Comparison of ENCODE assay signal across 8 mouse cellular contexts in the genomic region with DNA sequence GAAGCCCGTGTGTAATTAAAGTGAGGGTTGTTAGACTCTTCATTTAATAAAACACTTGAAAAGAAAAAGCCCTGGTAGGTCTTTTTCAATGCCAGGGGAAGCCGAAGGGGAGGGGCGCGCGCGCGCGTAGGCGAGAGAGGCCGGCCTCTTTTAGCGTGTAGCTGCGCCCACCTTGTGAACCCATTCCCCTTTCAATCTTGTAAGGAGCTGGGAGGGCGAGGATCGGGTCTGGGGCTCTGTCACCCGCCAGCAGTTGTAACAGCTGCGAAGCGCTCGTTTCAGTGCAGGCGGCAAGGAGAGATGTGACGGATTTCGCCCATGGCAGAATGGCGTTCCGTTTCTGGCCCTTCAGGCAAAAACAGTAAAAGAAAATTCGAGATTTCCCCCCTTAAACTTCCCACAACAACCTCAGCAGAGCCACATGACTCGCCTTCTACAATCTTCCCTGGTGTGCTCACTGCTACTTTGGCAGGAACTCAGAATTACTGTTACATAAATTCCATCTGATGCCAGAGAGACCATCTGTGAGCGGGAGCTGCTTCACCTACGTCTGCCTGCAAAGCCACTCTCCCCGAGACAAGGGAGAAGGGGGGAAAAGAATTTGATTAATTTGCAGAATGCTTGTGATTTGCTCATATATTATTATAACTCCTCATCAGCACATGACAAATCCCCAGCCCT.
A peak's percentile ranks its signal among the peaks of the same experiment; 100 is the strongest.
DNase-seq lines count a peak whose midpoint lies in the region; ATAC-seq and TF ChIP-seq lines count a peak whose summit lies in the region.

No protein-coding gene starts in this region.

- H3K27ac ChIP-seq in cortical plate, adult 2 months (ENCODE audit: insufficient read depth, low read length): peak overlapping the region; percentile 83
- H3K27ac ChIP-seq in heart, embryonic 11.5 days (ENCODE audit: low read depth, low read length): no peak overlapping the region
- H3K27ac ChIP-seq in left cerebral cortex, adult 2 months: peak overlapping the region; percentile 96
- no peak overlapping the region for H3K27ac ChIP-seq in thymus, adult 2 months (ENCODE audit: control insufficient read depth, insufficient read depth, low read length)

- intact Hi-C loops in left cerebral cortex, adult 2 months (cut with DNase I): loop anchor here (1.0 to 5.0 kb wide), 5 partner anchors 422 to 1276 kb away; a partner anchor contains a TSS

- peak overlapping the region; percentile 16 for H3K4me3 ChIP-seq in cortical plate, adult 2 months (ENCODE audit: insufficient read depth, low read length)
- H3K4me3 ChIP-seq in heart, embryonic 11.5 days (ENCODE audit: low read depth, low read length): peak overlapping the region; percentile 34
- peak overlapping the region; percentile 37 for H3K4me3 ChIP-seq in left cerebral cortex, adult 2 months
- no peak overlapping the region for H3K4me3 ChIP-seq in thymus, adult 2 months (ENCODE audit: control insufficient read depth, insufficient read depth, low read length)

- peak; percentile 43; the same call in 1 of the 2 replicates for TF ChIP-seq POLR2A in cortical plate, adult 2 months (IDR thresholded peaks at IDR 0.05; ENCODE audit: extremely low read depth, insufficient read depth, low read length)
- no peak for TF ChIP-seq POLR2A in thymus, adult 2 months (IDR thresholded peaks at IDR 0.05; ENCODE audit: control insufficient read depth, extremely low read depth, insufficient read depth, low read length, poor library complexity)

- peak overlapping the region; percentile 61 for H3K4me2 ChIP-seq in heart, embryonic 11.5 days

- H3K9ac ChIP-seq in heart, embryonic 11.5 days (ENCODE audit: low read depth, low read length): peak overlapping the region; percentile 10; the same call in 1 of the 2 replicates

- H3K4me1 ChIP-seq in cortical plate, adult 2 months (ENCODE audit: control insufficient read depth, insufficient read depth, low read length): peaks cover 4% of the 10 kb centered on the region; the same call in 1 of the 2 replicates
- H3K4me1 ChIP-seq in heart, embryonic 11.5 days (ENCODE audit: control insufficient read depth, insufficient read depth, low read length): 0 out of 2 replicates have a peak, but pooled peaks cover 2% of the 10 kb centered on the region
- no peaks in the 10 kb centered on the region for H3K4me1 ChIP-seq in thymus, adult 2 months (replicated peaks; ENCODE audit: control insufficient read depth, insufficient read depth, low read length)

- H3K36me3 ChIP-seq in heart, embryonic 11.5 days (ENCODE audit: control insufficient read depth, insufficient read depth, low read length): no peaks in the 10 kb centered on the region
- no peaks in the 10 kb centered on the region for H3K36me3 ChIP-seq in thymus, adult 2 months (ENCODE audit: control insufficient read depth, insufficient read depth, low read length)

- WGBS in heart, embryonic 11.5 days (ENCODE audit: insufficient replicate concordance): 10% methylated on average over 28 of the region's 28 CpGs
- WGBS in thymus, adult 2 months: 16% methylated on average over 28 of the region's 28 CpGs

- no peaks in the 10 kb centered on the region for H3K9me3 ChIP-seq in heart, embryonic 11.5 days (replicated peaks; ENCODE audit: control insufficient read depth, low read length)

- H3K27me3 ChIP-seq in heart, embryonic 11.5 days (ENCODE audit: control insufficient read depth, insufficient read depth, low read length): peaks cover 26% of the 10 kb centered on the region
- H3K27me3 ChIP-seq in thymus, adult 2 months (ENCODE audit: control insufficient read depth, insufficient read depth, low read length): no peaks in the 10 kb centered on the region

- no peak for ATAC-seq in heart, embryonic 11.5 days (replicated peaks; ENCODE audit: insufficient number of reproducible peaks, low FRiP score, low TSS enrichment)

- no peak for TF ChIP-seq CTCF in cortical plate, adult 2 months (IDR thresholded peaks at IDR 0.05; ENCODE audit: extremely low read depth, insufficient read depth, low read length)
- TF ChIP-seq CTCF in left cerebral cortex, adult 2 months (IDR thresholded peaks at IDR 0.05): no peak
- TF ChIP-seq CTCF in thymus, adult 2 months (IDR thresholded peaks at IDR 0.05; ENCODE audit: borderline replicate concordance, control insufficient read depth, extremely low read depth, insufficient read depth, low read length, poor library complexity): no peak

- DNase-seq in gastrocnemius, postnatal 25 days: peak; percentile 40
- no peak for DNase-seq in gastrocnemius, postnatal 10 days
- DNase-seq in left cerebral cortex, adult 2 months (ENCODE audit: extremely low spot score in 1 of 2, low spot score in 2 of 2): peak; percentile 65 to 70
- DNase-seq in neural tube, embryonic 10.5 days (ENCODE audit: extremely low spot score, low spot score): peak; percentile 59
- DNase-seq in thymus, adult 18-20 months: no peak
- DNase-seq in thymus, adult 2 months: no peak

Comparison
In these comparisons a context has a peak if more than half of its experiments do, and no peak if none do; other contexts are left out.
1. DNase-seq: peak in gastrocnemius, postnatal 25 days (single experiment), left cerebral cortex, adult 2 months (2 of 2) and neural tube, embryonic 10.5 days (single experiment); none in gastrocnemius, postnatal 10 days (single experiment), thymus, adult 18-20 months (0 of 2) and thymus, adult 2 months (single experiment).
2. H3K27ac ChIP-seq: peak in cortical plate, adult 2 months (single experiment) and left cerebral cortex, adult 2 months (single experiment); none in heart, embryonic 11.5 days (single experiment) and thymus, adult 2 months (single experiment).